Mouse (Mus musculus) left cerebral cortex, adult 9 months (tissue): ENCODE results near the gene Adtrp.

Experiments used
- DNase-seq, 2 experiments: peaks; one replicate each; pipeline ENCODE4 v3.0.0; 2022; ENCODE audit warnings: low spot score in 2 of 2

Adtrp gene

DNA sequence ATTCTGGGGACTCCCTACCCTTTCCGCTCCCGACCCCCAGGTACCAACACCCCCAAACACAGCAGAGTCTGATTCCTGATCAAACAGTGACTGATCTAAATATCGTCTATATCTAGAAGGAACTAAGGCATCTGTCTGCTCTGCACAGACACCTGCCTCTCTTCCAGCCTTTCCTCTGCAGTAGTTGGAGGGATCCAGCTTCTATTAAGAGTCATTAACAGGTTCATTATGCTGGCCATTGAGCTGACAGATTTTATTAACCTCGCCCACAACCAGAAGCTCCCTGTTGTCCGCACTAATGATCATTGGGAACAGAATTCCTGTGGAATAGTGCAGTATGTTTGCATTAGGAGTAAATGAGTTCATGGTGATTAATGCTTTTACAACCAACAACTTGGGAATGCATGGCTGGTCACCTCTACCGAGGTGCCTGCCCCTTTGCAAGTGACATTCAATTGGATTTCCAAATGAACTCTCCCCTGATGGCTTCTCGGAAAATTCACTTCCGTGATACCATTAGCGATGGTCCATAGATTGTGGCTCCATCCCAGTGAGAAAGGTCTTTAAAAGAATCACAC, 67.8 kb downstream of the Adtrp start:
- no peak for DNase-seq

DNA sequence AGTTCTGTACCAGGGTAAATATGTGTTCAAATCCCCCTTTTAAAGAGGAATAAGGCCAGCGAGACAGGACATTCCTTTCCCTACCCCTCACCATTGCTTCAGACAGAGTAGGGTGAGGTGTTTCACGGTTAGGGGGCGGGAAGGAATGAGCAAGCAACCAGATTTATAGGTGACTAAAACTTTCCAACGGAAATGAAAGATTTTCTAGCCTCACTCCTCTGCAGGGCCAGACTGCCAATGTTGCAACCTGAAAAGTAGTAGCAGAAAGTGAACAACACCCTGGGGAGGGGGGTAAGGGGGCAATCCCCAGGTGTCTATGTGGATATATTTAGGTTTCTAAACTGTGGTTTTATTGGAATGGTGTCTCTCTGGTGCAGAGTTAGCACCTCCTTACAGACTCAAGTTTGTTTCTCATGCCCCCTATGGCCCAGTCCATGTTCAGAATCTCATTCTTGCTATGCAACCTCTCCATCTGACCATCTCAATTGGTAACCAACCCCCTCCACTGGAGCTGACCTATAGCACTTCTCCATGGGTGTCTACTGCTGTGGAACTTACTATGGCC, 73.6 kb downstream of the Adtrp start:
- no peak for DNase-seq

DNA sequence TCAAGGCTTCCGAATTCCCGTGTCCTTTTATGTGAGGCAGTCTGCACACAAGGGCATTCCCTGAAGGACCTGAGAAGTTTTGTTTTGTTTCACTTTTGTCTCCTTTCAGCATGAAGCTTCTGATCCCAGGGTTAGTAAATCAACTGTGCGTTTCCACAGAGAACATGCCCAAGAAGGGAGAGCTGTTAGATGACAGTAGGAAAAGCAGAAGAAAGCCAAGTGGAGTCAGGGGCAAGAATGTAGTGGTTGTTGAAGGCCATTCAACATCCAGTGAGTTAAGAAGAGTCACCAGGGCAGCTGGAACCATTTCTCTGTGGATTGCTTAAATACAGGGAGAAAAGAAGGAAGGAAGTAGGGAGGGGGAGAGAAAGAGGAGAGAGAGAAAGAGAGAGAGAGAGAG, 76.4 kb downstream of the Adtrp start:
- DNase-seq, result no peak

DNA sequence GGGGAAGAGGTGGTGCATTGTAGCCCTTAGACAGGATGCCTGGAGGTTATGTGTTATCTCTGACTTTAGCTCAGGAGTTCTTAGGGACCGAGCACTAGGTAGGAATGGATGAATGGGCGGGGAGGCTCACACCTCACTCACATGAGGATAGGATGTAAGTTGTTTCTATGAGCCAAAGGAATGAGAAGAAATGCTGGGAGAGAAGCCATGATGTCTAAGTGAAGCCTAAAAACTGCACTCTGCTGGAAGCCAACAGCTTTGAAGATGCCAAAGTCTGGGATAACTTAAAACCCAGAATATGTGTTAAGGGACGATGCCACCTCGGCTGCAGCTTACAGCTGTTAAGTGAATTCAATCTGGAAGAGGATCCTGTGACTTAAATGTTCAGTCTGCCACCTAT, 79.5 kb downstream of the Adtrp start:
- peak in 1 of 2 experiments; percentile 34 for DNase-seq

DNA sequence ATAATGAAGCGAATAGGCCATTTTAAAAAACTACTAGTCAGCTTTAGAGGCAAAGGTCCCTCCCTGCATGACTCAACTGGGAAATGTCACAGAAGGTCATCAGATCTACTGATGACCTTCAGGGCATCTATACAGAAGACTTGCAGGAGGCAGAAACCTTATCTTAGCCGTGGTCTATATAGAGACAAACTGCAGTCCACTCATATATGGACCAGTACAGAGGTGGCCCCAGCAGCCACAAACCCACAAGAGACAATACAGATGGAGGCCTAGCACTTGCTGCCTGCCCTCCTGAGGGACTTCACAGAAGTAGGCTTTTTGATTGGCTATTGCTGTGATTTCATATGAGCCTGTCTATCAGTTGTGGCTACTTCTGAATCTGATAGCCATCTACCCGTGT, 85.5 kb downstream of the Adtrp start:
- DNase-seq, result no peak

DNA sequence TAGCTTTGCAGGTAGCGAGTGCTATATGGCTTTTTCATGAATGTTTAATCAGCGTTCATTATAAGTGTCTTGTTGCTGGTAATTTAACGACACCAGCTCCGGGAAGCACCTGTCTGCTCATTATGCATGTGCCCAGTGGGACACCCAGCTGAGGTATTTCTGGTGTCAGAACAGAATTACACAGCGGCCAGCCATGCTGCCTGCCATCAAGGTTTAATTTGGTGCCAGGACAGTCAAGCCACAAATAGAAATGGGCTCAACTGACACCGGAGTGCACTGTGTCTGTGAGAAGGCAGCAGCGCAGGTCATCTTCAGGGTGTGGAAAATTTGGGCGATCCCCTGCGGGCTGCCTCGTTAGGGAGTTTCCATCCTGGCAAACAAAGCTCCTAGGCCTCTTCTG, 87.0 kb downstream of the Adtrp start:
- no peak for DNase-seq

DNA sequence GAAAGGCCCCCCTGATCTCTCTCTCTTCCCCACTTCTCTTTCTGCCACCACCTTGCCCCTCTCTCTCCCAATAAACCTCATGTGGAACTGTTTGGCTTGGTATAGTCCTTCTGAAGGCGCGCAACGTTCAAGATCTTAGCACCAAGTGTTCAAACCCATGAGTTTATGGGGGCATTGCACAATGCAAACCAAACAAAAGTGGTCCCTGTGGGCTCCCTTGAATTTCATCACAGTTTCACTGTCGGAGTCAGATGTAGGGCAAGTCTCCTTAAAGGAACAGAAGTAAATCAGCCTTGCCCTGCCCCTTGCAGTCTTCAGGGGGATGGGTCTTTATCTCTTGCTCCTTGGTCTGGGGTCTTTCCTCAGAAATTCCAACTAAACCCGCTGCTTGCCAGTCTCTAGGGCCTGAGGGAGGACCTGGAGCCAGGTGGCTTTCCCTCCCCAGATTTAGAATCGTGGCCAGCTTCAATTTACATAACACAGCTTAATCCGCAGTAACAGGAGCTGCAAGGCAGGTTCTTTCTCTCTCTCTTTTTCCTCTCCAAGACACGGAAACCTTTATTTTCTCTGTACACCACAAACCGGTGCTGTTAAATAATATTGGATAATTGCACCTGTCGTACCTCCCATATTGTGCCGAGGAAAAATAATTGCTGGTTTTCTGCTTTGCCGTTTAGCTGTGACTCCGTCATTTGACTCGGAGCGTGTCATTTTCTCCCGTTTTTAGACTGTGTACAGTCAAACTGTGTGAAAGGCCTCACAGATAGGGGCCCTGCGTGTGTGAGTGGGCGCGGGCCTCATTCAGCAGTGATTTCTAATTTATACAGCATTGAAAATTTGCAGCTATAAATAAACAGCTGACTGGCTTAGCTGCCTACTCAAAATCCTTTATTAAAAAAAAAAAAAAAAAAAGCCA, 88.7 kb downstream of the Adtrp start:
- peak in 1 of 2 experiments; percentile 64 for DNase-seq

DNA sequence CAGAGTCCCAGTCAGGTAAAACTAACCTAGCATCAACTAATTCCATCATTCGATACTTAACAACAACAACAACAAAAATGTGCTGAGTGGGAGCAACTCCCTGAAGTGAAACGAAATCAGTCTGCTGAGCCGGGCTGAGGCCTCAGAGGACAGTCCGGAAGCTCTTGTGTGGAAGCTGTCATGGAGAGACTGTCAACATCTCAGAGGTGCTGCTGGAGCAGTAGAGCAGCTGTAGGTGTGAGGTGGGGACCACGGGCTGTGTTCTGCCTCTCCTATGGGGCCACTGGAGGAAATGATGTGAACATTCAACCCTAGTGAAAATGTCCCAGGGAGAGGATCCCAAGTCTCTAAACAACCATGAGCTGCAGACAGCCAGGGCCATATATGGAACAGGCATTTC, 94.4 kb downstream of the Adtrp start:
- DNase-seq, result no peak

DNA sequence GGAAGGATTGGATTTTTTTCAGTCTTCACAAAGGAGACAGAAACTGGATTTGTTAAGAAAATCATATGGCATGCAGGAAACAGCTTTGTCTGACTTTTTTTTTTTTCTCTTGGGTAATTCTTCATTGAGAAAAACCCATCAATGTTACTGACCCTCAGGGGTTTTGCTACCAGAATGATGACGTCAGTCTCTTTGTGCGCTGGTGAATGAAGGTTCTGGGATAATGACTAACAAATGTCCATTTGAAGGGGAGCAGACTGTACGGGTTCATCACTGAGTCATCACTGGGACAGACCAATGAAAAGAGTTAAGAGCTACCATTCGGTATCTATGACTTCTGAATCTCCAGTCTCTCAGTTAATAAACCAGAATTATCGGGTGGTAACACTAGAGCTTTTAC, 97.0 kb downstream of the Adtrp start:
- no peak for DNase-seq

DNA sequence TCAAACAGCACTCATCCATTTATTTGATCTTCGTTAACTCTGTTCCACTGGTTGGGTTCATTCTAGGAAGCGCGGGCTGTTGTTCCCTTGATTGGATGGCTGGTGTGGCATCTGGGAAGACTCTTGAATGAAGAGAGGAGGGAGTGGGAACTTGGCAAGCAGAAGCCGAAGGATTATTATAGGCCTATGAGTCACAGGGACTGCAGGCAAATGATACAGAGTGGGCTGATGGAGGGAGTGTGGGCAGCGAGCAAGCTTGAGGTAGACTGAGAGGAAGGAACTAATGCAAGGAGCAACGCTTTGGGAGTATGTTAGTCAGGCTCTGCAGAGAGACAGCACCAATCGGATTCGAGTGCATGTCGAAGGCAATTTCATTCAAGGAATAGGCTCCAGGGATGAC, 98.6 kb downstream of the Adtrp start:
- peak; percentile 83 to 84 for DNase-seq

DNA sequence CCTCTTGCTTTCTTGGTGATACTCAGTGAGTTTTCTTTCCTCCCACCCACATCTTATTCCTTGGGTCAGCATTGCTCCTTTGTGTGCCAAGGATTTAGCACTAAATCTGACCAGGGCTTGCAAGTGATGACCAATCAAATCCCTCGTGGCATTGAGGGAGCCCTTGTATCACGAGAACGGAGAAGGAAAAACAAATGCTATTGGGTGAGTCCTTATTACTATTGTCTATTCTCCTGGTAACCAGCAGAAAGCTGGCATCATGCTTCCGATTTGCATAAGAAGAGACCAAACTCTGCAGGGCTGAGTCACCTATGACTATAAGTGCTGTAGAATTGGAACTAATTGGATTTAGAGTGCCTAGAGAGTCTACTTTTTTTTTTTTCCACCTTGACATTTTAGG, 99.8 kb downstream of the Adtrp start:
- peak in 1 of 2 experiments; percentile 45 for DNase-seq

DNA sequence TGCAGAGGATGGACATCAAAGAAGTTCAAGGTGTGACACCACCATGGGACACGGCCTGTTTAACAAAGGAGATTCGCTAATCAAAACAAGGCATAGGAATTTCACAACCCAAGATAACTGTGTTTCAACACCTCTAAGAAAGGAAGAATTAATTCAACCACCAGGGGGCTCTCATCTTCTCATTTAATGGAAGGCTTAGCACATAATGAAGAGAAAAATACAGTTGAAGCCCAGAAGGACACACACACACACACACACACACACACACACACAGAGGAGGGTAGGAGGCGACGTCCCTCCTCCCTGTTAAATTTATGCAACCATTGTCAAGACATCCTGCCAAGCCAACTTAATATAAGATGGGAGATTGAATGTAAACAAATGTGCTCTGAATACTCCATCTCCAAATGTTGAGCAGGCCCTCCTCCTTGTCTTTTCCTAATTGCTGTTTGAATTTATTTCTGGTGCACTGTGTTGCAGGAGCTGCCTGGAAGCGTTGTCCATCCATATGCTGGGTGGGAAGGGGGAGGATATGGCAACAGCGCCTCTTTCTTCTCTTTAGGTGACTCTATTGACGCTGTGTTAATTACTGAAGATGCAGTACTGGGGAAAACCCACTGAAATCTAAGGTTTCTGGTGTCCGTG, 100.4 kb downstream of the Adtrp start:
- DNase-seq, result peak in 1 of 2 experiments; percentile 57

DNA sequence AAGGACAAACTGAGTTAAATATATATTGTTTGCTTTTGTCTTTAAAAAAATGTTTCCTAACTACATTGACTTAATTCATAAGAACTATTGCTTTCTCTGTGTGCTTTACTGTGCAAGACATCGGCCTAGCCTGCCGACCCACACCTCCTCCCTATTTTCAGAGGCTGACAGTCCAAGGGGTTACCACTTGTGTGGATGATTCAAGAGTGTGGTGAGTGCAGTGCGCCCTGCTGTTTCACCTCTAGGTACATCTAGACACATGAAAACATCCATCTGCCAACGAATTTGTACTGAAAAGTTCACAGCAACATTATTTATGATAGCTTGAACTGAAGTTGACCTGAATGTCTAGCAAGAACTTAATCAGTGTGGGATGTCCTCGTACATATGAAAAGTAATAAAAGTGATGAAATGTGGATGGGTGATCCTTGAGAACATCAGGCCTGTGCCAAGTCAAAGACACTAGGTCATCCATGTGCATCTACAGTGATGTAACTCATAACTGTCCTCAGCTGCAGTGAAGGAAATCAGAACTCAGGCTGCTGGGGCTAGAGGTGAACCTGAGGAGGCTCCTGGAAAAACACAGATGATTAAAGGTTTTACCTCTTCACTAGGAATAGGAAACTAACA, 106.9 kb downstream of the Adtrp start:
- DNase-seq, result no peak

DNA sequence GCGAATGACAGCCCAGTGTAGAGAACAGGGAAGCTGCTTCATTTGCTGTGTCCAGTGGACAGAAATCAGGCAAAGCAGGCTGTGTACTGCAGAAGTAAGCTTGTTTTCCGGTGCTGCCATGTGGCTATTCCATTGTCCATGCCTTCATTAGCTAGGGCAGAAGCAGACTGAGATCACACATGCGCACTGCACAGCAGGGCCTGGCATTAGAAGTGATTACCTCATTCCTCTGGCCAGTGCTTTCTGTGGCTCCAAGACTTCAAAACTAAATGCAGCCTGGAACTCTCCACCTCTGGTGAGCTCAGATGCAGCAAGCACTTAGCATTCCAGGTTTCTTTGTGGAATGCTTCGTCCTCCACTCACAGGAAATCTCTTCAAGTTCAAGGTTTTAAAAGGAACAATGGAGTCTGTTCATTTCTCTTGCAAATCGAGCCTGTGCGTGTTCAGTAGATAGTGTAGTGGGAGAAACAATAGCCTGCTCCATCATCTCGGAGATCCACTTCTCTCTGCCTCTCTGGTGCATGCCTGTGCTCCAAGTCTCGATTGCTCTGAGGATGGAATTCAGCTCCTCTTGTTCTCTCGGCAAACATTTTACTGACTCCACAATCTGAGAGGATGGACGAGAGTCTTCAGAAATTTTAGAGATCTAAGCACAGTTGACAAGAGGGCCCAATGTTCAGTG, 109.7 kb downstream of the Adtrp start:
- peak in 1 of 2 experiments; percentile 34 for DNase-seq

DNA sequence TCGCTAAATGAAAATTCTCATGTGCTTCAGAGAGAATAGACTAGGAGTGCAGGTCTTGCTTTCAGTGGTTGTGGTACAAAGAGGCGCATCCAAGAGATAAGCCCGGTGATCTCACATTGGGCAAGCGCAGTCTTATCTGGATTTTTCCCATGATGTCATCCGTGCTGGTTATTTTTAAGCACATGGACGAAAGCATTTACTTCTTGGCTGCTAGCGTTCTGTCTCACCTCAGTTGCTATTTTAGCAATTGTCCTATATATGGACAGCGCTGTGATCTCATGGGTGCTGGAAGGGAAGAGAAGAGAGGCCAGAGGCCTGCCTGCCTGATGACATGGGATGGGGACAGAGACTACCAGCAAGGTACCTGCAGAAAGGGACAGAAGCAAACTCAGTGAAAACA, 117.8 kb downstream of the Adtrp start:
- DNase-seq, result no peak

DNA sequence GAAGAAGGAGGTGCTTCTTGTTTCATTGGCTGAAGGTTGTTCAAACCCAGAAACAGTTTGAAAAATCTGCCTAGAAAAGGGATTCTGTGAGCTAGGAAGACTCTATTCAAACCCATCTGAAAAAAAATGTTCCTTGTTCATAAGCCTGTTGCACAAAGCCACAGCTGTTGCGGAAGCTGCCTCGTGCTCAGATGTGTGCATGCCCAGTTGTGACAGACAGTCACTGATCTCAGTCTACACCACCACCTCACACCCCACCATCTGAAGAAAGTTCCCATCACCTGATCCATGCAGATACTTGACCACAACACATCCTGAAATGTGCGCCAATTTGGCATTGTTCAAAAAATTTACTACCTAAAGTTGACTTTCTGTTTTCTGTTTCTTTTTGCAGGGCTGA, 119.7 kb downstream of the Adtrp start:
- no peak for DNase-seq

DNA sequence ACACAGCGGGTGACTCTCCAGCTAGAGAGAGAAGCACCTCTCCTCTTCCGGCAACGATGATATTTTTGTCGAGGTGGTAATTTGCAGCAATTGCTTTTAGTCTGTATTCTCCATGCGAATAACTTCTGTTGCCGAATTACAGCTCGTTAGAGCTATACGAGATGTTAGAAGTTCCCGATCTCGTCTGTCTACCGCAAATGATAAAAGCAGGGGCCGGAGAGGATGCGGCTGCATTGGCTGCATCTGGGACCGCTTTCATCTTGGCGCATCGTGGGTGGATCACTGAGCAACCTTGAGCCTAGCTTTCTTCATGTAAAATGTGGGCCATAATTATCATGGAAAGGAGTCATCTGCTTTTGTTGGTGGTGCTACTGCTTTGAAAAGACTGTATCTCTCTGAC, 128.2 kb downstream of the Adtrp start:
- peak in 1 of 2 experiments; percentile 41 for DNase-seq

DNA sequence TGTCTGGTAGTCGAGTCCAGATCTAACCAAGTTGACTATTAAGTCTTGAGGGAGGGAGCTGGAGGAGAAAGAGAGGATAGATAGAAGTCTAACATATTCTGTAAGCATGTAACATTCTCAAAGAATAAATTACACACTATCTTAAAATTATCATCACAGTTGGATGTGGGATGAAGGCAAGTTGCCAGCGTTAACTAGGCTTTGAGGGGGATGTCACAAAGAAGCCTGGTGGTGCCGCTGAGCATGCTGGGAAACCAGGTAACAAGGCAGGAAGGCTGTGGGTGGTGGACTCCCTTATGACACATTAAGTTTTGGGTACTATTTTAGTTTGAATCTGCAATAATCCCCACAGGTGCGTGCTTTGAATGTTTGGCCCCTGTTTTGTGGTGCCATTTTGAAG, 129.4 kb downstream of the Adtrp start:
- peak in 1 of 2 experiments; percentile 44 for DNase-seq
